Mouse (Mus musculus) left cerebral cortex, postnatal 25 days (tissue): ENCODE data around the gene Adam1a. TPM values are rescaled to one million over a fixed set of nuclear protein-coding genes. Genes with fewer than 3 reads are reported as not detected.

Experiments used
- DNase-seq, 2 experiments: peaks; one replicate each; pipeline ENCODE4 v3.0.0; 2022; ENCODE audit warnings: low spot score in 2 of 2, mixed read lengths in 1 of 2
- intact Hi-C: fragments of 180-260 bp; cut with DNase I; formaldehyde crosslinking; loops from one replicate; pipeline ENCODE4 v1.15.1; 2025
- total RNA-seq, 2 experiments: library from RNA; stranded (reverse); gene quantifications; 2 replicates each; pipeline ENCODE4 v1.2.3; 2021

Gene Adam1a
- 10 to 100 TPM in 1 of 2 experiments, 1 to 10 TPM in 1; 9.0 to 11.6 TPM for total RNA-seq

DNA sequence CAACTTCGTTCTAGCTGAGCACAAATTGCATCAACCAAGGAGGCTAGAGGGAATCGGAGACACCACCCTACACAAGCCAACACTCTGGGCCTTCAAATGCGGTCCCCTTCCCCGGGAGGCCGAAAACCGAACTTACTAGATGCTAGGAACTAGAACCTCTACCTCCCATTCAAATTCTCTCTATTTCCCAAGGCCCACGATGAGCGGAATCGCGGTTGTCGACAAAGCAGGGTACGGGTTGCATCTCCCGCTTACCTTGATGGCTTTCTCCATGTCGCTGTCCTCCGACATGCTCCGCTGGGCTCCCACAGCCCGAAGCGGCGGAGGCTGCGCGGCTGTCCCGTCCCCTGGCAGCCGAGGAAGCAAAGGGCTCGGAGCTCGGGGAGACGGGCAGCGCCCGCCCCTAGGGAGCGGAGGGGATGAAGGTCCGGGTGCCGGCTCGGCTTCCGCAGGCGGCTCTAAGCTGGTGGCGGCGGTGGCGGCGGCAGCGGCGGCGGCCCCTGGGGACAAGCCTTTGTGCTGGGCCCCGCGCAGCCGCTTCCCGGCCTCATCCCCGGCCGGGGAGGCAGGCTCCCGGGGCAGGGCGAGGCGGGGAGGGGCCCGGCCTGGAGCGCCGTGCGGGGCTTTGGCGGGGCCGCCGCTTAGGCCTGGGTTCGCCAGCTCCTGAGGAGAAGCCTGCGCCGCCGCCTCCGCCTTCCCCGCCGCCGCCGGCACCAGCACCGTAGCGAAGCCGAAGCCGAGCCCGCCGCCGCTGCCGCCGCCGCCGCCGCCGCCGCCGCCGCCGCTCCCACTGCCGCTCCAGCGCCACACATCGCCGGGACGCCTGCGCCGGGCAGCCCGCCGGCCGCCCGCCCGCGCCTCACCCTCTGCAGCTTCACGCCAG lies at the start of gene Adam1a, which contains the start of gene Gm42878:
Adam1a (minus strand) TSS at position 573 of the 883 bp plus-strand sequence.
Gm42878 (minus strand) TSS at position 573 of the 883 bp plus-strand sequence.
- intact Hi-C loops, result no loop called here
- no peak for DNase-seq

DNA sequence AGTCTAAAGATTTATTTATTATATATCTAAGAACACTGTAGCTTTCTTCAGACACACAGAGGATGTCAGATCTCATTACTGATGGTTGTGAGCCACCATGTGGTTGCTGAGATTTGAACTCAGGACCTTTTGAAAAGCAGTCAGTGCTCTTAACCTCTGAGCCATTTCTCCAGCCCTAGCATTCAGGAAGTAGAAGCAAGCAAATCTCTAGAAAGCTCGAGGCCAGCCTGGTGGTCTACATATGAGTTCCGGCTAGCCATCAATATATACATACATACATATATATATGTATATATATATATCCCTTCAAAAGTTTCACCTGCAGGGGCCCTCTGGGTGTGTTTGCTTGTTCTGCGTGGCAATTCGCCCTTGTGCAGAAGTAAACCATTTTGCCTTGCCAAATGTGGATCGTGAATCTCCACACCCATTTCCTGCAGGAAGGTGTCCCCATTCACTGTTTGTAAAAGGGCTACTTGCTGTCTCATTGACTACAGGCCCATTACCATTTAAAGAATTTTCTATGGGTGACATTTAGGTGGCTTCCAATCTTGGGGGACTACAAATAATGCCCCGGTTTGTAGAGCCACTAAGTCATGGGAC lies 49.5 kb upstream of the Adam1a start:
- no peak for DNase-seq
- intact Hi-C loops, result no loop called here

DNA sequence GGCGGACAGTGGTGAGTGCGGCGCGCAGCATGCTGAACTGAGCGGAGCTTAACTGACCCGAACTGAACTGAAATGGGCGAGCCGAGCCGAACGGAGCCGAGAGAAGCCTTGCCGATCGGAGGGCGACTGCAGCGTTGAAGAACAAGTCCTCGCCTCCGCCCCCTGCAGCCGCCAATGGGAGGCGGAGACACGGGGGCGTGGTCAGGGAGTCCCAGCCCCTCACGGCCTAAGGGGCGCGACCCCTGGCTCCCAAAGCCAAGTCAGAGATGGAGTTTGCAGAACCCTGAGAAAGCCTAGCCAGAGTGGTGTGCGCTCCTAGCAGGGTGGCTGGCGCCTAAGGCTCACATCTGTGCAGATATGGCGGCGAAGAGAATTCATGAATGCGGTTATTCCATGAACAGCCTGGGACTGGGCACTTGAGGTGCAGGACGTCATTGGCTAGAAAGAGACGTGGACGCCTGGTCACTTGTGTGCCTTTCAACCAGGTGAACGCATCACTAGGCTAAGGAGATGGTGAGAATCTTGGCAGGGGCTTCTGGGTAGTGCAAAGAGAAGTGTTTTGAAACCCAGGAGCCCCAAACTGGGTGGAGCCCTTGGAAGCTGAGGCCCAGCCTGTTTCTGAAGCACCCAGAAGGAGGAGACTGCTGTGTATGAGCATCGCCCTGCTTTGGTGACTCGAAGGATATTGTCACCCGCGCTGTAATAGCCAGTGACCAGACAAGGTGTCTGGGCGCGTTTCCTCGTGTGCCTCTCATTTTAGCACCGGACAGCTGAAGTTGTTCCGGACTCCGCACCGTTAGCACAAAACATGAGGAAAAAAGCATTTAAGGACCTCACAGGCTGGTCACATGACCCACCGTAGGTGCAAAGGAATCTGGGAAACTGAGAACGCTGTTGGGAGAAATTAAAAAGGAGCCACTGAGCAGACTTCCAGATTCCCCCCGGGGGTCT lies 48.4 kb upstream of the Adam1a start, which contains the start of gene Aldh2:
Aldh2 (minus strand) TSS at position 374 of the 951 bp plus-strand sequence.
- DNase-seq, result peak; percentile 76 to 77
- intact Hi-C loops, result no loop called here

DNA sequence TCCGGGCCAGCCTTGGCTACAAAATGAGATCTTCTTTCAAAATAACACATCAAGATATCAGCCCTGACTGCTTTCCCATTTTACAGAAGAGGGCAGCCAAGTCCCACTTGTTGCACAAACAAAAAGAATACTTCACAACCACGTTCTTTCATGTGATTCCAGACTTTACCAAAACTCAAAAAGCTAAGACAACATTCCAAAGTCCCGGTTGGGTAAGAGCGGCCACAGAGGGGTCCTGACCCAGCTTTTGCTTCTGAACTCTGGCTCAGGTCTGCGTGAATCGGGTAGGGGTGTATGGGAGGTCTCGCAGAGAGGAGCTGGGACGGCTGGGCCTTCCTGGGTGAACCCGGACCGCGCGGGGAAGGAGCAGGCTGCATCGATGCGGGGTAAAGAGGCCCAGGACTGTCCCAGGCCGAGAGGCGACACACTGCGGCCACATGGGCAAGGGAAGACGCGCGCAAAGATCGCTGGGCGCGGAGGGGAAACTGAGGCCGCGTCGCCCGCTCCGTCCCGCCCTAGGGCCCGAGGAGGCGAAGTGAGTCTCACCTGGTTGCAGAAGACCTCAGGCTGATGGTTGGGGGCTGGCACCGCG lies 47.6 kb upstream of the Adam1a start:
- no peak for DNase-seq
- intact Hi-C loops, result no loop called here

DNA sequence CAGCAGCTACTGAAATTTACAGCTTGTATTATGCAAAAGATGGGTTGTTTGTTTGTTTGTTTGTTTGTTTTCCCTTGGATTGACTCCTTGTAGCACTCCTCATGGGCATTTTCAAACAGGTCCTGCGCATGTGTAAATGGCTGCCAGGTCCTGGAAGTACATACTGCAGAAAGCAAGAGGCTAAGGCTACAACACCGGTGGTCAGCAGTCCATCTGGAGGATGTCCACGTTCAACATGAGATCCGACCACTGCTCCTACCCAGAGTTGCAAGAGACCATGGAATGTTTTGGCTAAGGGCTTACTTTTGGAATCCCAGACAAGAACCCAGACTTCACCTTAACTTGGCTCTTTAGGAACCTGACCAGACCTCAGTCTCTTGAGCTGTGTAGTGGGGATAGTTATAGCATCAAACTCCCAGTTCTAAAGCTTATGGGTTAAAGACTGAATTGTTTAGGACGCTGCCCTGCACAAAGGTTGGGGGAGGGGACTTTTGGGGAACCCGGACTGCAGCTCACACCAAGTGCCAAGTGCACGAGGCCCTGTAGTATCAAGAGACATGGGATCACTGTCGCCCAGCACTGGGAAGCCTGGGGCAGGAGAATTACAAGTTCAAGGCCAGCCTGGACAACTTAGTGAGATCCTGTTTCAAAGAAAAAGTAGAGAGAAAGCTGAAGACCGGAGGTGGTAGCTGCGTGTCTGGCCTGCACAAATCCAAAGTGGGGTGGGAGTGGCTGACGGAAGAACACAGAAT lies 47.0 kb upstream of the Adam1a start:
- intact Hi-C loops, result no loop called here
- DNase-seq, result no peak

DNA sequence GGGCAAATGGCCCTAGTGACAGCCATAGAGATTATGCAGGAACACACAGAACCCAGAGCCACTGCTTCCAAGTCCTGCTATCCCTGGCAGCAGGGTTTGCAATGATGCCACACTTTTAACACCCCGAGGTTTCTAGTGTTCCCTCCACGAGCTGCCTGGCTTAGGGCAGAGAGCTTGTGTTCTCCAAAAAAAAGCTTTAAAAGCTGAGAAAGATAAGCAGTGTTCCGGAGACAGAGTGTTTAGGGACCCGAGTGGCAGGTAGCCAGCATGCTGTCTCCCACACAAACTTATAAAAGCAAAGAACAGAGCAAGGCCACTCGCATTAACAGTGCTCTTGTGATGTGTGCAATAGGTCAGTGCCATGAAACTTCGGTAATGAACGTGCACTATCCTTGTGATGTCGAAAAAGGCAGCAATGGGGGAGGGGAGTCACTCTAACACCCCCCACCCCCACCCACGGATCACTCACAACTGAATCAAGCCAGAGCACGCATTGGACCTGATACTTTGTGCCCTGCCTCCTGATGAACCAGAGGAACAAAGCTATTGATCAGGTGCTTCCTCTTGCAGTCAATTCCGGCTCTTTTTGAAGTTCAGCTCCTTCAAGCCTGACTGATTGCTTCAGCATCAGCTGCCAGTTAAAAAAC lies 46.3 kb upstream of the Adam1a start:
- DNase-seq, result no peak
- intact Hi-C loops, result no loop called here

DNA sequence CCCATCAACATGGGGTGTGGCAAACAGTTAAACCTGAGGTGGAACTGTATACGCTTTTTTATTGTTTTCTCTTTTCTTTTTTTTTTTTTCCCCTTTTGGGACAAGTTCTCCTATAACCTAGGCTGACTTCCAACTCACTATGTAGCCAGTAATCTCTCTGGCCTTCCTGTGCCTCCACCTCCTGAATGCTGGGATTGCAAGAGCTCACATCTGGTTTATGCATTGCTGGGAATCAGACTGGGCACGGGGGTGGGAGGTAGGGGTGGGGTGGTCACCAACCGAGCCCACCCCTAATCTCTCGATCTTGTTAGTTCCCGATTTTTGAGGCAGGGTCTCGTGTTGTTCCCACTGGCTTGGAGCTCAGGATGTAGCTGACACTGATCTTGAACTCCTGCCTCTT lies 44.6 kb upstream of the Adam1a start:
- intact Hi-C loops, result no loop called here
- no peak for DNase-seq

DNA sequence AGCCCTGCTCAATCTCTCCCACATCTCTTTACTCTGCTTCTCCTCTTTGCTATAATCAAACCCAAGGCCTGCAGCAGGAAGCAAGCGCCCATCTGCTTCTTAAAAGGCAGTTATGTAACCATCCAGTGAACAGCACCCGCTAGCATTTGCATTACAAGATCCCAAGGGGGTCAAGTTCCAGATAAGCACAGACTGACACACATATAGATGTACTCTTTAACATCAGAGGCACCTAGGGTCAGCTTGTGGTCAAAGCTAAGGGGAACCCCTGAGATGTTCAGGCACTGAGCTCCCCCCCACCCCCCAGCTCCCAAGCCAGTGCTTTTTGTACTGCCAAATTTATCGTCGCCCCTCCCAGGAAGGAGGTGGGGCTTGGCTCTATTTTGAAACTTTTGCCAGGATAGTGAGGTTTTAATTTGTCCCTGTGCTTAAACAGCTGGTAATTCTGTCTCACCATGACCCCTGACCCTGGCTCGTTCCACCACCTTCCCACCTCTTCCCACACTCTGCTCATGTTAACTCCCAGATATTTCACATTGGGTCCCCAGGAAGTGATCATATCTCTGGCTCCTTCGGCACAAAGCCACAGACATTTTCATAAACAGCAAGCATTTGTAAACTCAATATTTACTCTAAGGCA lies 41.2 kb upstream of the Adam1a start:
- intact Hi-C loops, result no loop called here
- DNase-seq, result peak; percentile 71 to 90

DNA sequence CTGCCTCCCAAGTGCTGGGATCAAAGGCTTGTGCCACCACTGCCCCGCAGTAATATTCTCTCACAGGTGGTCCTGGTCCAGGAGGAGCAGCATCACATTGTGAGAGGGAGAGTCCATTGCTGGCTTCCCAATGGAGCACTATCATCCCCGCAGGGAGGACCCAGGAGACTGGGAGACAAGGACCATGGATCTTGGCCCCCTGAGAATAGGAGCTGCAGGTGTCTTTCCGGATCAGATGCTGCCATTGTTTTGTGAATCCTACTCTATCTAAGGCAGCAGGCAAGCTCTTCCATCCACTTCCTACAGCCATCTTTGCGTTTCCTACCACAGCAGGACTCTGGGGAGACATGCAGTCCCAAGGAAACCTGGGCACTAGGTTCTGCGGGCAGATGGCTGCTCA lies 40.4 kb upstream of the Adam1a start:
- intact Hi-C loops, result no loop called here
- peak in 1 of 2 experiments; percentile 19 for DNase-seq

DNA sequence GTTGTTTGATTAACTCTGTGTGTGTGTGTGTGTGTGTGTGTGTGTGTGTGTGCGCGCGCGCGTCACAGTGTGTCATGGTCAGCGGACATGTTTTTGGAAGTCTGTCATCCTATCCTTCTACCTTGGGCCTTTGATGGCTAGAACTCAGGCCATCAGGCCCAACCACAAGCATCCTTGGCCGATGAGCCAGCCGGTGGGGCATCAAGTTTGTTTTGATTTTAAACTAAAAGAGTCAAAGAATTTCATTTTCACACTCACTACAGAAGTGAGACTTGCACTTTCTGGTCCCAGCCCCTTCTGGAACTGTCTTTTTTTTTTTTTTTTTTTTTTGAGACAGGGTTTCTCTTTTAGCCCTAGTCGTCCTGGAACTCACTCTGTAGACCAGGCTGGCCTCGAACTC lies 39.7 kb upstream of the Adam1a start:
- intact Hi-C loops, result no loop called here
- no peak for DNase-seq

DNA sequence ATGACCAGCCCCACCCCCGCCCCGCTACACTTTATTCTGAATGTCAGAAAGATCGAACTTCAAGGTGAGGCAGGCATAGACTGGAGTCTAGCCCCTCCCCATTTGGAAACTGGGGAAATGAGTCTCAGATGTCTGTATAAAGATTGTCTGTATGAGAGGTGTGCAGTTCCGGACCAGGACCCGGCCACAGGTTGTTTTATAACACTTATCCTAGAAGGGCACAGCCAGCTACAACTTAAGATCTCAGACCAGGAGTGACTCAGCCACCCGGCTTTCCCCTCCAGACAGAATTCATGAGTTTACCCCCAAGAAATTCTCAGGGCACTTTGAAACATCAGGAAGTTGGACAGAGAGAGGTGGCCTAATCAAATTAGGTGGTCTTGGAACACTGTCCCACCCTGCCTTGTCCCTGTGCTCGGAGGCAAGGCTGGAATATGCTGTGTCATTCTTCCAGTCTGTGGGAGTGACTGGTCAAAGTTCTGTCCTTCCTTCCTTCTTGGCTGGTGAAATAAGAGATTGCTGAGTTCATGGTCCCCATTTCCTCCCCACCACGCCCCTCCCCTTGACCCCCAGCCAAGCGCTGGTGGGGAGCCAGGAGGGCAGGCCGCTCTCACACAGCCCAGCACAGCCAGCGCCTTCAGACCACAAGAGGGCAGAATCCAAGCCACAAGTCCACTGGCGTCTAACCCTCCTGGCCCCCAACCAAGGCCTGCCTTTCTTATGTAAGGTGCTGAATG lies 38.7 kb upstream of the Adam1a start:
- intact Hi-C loops, result no loop called here
- peak; percentile 52 to 65 for DNase-seq

DNA sequence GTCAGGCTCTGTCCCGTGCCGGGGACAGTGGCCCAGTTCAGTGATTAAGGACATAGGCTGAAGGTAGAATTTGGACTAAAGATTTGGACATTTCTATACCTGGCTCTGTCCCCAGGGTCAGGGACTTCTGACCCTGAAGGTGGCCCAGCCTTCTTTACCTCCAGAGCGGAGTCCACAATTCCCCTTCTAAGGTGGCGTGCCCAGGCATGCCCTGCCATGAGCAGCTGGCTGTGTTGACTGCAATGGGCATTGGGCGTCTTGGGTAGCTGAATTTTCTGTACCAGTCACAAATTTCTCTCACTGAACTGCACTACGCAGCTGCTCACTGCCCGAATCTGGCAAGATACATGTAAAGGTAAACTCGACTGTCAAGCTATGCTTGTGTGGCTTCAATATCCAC lies 36.7 kb upstream of the Adam1a start:
- DNase-seq, result no peak
- intact Hi-C loops, result no loop called here

DNA sequence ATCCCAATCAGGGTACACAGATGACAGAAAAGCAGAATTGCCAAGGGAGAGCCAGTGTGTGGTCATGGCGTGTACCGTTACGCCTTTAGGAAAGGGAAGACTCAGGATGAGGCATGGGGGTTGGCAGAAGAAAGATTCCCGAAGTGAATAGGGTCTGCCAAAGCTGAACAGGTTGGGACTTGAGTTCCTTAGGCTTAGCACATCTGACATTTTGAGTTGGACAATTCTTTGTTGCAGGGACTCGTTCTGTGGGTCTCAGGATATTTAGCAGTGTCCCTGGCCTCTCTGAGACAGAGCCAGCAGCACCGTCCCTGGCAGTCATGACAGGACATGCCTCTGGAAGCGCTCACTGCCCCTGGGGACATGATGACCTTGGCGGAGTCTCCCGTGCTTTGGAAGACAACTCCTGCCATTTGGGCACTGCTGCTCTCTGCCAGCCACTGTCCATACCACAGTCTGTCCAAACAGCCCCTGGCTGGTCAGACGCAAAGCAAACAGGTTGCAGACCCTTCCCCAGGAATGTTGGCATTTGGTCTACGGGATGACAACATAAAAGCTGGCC lies 31.7 kb upstream of the Adam1a start:
- intact Hi-C loops, result no loop called here

DNA sequence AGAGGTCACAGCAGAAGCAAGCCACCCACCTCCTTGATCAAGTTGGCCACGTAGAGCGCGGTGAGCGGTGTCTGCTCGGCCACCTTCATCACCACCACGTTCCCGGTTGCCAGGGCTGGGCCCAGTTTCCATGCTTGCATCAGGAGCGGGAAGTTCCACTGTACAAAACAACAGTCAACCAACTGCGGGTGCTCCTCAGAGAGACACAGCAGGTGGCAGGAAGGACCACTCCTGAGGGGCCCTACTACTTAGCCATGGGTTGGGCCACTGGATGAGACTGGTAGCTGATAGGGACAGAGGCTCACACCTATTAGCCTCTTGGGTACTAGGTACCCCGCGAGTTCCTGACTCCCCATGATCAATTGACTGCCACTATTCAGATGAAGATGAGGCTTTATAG lies 30.6 kb upstream of the Adam1a start:
- DNase-seq, result no peak
- intact Hi-C loops, result no loop called here

More for the DNA sequence above, 31.7 kb upstream of the Adam1a start:
- DNase-seq, result no peak

DNA sequence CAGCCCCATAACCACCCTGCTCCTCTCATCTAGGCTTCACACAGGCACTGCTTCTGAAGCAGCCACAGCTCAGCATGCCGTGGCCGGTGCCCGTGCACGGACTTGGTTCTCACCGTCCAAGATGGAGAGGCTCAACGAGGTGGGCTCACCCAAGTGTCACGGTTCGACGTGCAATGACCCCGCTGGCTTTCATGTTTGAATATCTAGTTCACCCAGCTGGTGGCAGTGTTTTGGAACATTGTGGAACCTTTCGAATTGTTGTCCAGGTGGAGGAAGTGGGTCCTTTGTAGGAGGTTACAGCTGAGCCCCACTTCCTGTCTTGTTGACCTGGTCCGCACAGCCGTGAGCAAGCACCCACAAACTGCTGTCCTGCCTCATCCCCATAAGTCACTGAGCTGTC lies 28.9 kb upstream of the Adam1a start:
- no peak for DNase-seq
- intact Hi-C loops, result no loop called here

DNA sequence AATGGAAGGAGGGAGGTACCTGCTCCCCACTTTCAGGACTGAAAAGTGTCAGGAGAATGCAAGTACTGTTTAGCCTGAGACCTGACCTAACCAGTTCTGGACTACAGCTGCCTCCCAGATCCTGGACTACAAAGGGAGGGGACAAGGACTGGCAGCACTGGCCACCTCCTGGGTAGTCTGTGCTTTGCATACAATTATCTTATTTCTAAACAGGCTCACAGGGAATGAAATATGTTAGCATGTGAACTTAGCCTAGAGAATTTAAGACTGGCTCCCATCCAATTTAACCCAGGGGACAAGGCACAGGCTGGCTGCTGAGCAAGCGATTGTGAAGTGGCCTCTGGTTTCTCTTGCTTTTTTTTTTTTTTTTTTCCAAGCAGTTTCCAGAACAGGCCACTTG lies 25.5 kb upstream of the Adam1a start:
- DNase-seq, result no peak
- intact Hi-C loops, result no loop called here

DNA sequence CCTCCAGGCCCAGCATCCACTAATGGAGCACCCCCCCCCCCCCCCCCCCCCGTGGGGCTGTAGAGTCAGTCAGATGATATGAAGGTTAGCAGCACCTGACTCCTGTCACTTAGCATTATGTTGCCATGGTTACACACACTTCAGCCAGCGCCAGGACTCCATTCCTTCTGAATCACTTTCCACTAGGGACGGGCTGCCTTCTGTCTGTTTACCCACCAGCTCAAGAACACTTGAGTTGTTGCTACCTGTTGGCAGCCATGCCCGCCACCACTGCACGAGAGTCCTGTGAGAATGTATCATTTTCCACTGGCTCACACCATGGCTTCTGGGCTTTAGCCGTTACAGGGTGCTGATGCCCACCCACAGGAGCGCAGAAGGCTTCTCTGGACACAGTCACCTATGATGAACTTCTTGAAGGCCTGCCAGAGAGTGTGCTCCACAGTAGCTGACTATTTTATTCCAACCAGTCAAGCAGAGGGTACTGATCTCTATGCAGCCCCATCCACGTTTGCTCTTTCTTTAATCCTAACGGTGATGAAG lies 24.7 kb upstream of the Adam1a start:
- DNase-seq, result no peak
- intact Hi-C loops, result no loop called here
